Mouse (Mus musculus) lung, embryonic 14.5 days (tissue): ENCODE measurements around the gene Ndufa7. TPM values are rescaled to one million over a fixed set of nuclear protein-coding genes. Genes with fewer than 3 reads are reported as not detected.

Experiments used
- ATAC-seq: fragments of 200-750 bp; cut with Nextera tagmentation; 2 replicates; pipeline ENCODE4 v1.8.0; 2017; ENCODE audit warnings: mild to moderate bottlenecking, moderate TSS enrichment, moderate library complexity; ENCODE audit not compliant: insufficient read depth
- DNase-seq: peaks from one replicate; pipeline ENCODE4 v3.0.0-alpha.2; 2015
- H3K27ac ChIP-seq: fragments of 300-500 bp; sonication (generic); 2 replicates; pipeline ENCODE4 v1.5.1; 2014; ENCODE audit warnings: low read depth, mild to moderate bottlenecking, moderate library complexity
- H3K27me3 ChIP-seq: fragments of 300-500 bp; sonication (generic); 2 replicates; pipeline ENCODE4 v1.6.1; 2014; ENCODE audit warnings: low read length, control low read depth; ENCODE audit not compliant: insufficient read depth
- H3K36me3 ChIP-seq: fragments of 300-500 bp; sonication (generic); 2 replicates; pipeline ENCODE4 v1.6.1; 2014; ENCODE audit warnings: control low read depth; ENCODE audit not compliant: insufficient read depth
- H3K4me1 ChIP-seq: fragments of 300-500 bp; sonication (generic); 2 replicates; pipeline ENCODE4 v1.6.1; 2014; ENCODE audit warnings: antibody characterized with exemption, control low read depth; ENCODE audit not compliant: insufficient read depth
- H3K4me2 ChIP-seq: fragments of 300-500 bp; sonication (generic); 2 replicates; pipeline ENCODE4 v1.6.1; 2014; ENCODE audit warnings: mild to moderate bottlenecking
- H3K4me3 ChIP-seq: fragments of 300-500 bp; sonication (generic); 2 replicates; pipeline ENCODE4 v1.5.1; 2014; ENCODE audit warnings: low read depth, low read length
- H3K9ac ChIP-seq: fragments of 300-500 bp; sonication (generic); 2 replicates; pipeline ENCODE4 v1.6.1; 2014
- H3K9me3 ChIP-seq: fragments of 300-500 bp; sonication (generic); 2 replicates; pipeline ENCODE4 v1.6.1; 2016; ENCODE audit warnings: low read depth, low read length, control low read depth
- CTCF ChIP-seq: IDR thresholded peaks from 2 replicates; pipeline ENCODE4 v1.5.1; 2016; ENCODE audit warnings: antibody characterized with exemption, low read depth
- WGBS: fragments of 180-500 bp; shearing (Covaris S2); extraction: QIAGEN DNeasy Blood & Tissue Kit; methylation state at CpG from one replicate; pipeline ENCODE4 v1.1.7; 2014; 5-methylcytosine and 5-hydroxymethylcytosine counted together
- polyA plus RNA-seq: library from polyadenylated mRNA; unstranded; fragments of >200 nt; fragmentation: Nextera tagmentation; extraction: Ambion mirVana; gene quantifications from 2 replicates; pipeline ENCODE4 v1.2.1, GENCODE M21; 2014

The Ndufa7 gene
- polyA plus RNA-seq, 1 experiment from 2014 or later = 474 TPM

GRCm38 (mm10) chr17:33781124-33781977 lies 43.0 kb upstream of the Ndufa7 start, which contains the start of gene Angptl4:
TSS of gene Angptl4 (minus strand) at chr17:33781830.
- Histone ChIP-seq H3K36me3 (peaks cover 24% of the 10 kb centered on the region), H3K4me3 (peak within 1 kb of the TSS; percentile 52), H3K4me2 (peak within 1 kb of the TSS; percentile 76), H3K9ac (peak within 1 kb of the TSS; percentile 50), H3K4me1 (peaks cover 37% of the 10 kb centered on the region), H3K27ac (peak within 1 kb of the TSS; percentile 88), H3K27me3 (no peaks in the 10 kb centered on the region), H3K9me3 (no peaks in the 10 kb centered on the region)
- ATAC-seq = peak; percentile 66
- peak; percentile 82 for DNase-seq
- WGBS = under 1% methylated on average over 50 of the region's 50 CpGs
- no peak for TF ChIP-seq CTCF

GRCm38 (mm10) chr17:33782067-33782466 lies 42.3 kb upstream of the Ndufa7 start:
- Histone ChIP-seq H3K27me3 (no peaks in the 10 kb centered on the region), H3K36me3 (peaks cover 16% of the 10 kb centered on the region), H3K4me2 (peak overlapping the region; percentile 76), H3K9me3 (no peaks in the 10 kb centered on the region), H3K4me3 (peak overlapping the region; percentile 52), H3K9ac (peak overlapping the region; percentile 50), H3K27ac (peak overlapping the region; percentile 88), H3K4me1 (peaks cover 37% of the 10 kb centered on the region)
- WGBS = 27% methylated on average over 4 of the region's 4 CpGs
- no peak for ATAC-seq
- peak; percentile 42 for TF ChIP-seq CTCF
- DNase-seq = no peak

GRCm38 (mm10) chr17:33783408-33783807 lies 41.0 kb upstream of the Ndufa7 start:
- H3K4me3 ChIP-seq = no peak overlapping the region
- no peaks in the 10 kb centered on the region for H3K27me3 ChIP-seq
- no peak overlapping the region for H3K9ac ChIP-seq
- DNase-seq (peak; percentile 88), ATAC-seq (no peak)
- no peaks in the 10 kb centered on the region for H3K9me3 ChIP-seq
- H3K36me3 ChIP-seq = peaks cover 3% of the 10 kb centered on the region; the same call in 1 of the 2 replicates
- H3K4me2 ChIP-seq = no peak overlapping the region
- peak overlapping the region; percentile 73; the same call in 1 of the 2 replicates for H3K27ac ChIP-seq
- no peak for TF ChIP-seq CTCF
- H3K4me1 ChIP-seq = peaks cover 32% of the 10 kb centered on the region

GRCm38 (mm10) chr17:33784939-33785338 lies 39.4 kb upstream of the Ndufa7 start:
- H3K4me2 ChIP-seq = no peak overlapping the region
- ATAC-seq = no peak
- peaks cover 28% of the 10 kb centered on the region; the same call in 1 of the 2 replicates for H3K4me1 ChIP-seq
- H3K9ac ChIP-seq = no peak overlapping the region
- no peak for DNase-seq
- H3K27me3 ChIP-seq = no peaks in the 10 kb centered on the region
- 78% methylated on average over 2 of the region's 2 CpGs for WGBS
- no peaks in the 10 kb centered on the region for H3K9me3 ChIP-seq
- no peak overlapping the region for H3K27ac ChIP-seq
- H3K4me3 ChIP-seq = no peak overlapping the region
- no peaks in the 10 kb centered on the region for H3K36me3 ChIP-seq
- TF ChIP-seq CTCF = no peak

GRCm38 (mm10) chr17:33786375-33786774 lies 38.0 kb upstream of the Ndufa7 start:
- ATAC-seq (no peak), DNase-seq (no peak)
- no peak for TF ChIP-seq CTCF
- no peaks in the 10 kb centered on the region for H3K36me3 ChIP-seq
- no peaks in the 10 kb centered on the region for H3K9me3 ChIP-seq
- peaks cover 16% of the 10 kb centered on the region; the same call in 1 of the 2 replicates for H3K4me1 ChIP-seq
- no peak overlapping the region for H3K4me2 ChIP-seq
- 83% methylated on average over 18 of the region's 18 CpGs for WGBS
- H3K27me3 ChIP-seq = no peaks in the 10 kb centered on the region
- no peak overlapping the region for H3K4me3 ChIP-seq
- no peak overlapping the region for H3K27ac ChIP-seq
- H3K9ac ChIP-seq = no peak overlapping the region

- 24% methylated on average over 4 of the region's 4 CpGs for WGBS
- no peak for DNase-seq
- Histone ChIP-seq H3K9me3 (no peaks in the 10 kb centered on the region), H3K27ac (no peak overlapping the region), H3K36me3 (no peaks in the 10 kb centered on the region), H3K9ac (no peak overlapping the region), H3K4me2 (no peak overlapping the region), H3K4me1 (no peaks in the 10 kb centered on the region), H3K4me3 (no peak overlapping the region), H3K27me3 (no peaks in the 10 kb centered on the region)
- no peak for ATAC-seq
- TF ChIP-seq CTCF = no peak
Measured at GRCm38 (mm10) chr17:33788732-33789131, 35.6 kb upstream of the Ndufa7 start.

- H3K27me3 ChIP-seq = no peaks in the 10 kb centered on the region
- TF ChIP-seq CTCF = peak; percentile 48
- H3K4me2 ChIP-seq = no peak overlapping the region
- H3K9ac ChIP-seq = no peak overlapping the region
- H3K4me3 ChIP-seq = no peak overlapping the region
- H3K9me3 ChIP-seq = no peaks in the 10 kb centered on the region
- no peaks in the 10 kb centered on the region for H3K36me3 ChIP-seq
- no peak overlapping the region for H3K27ac ChIP-seq
- WGBS = 38% methylated on average over 3 of the region's 3 CpGs
- ATAC-seq (no peak), DNase-seq (peak; percentile 70)
- no peaks in the 10 kb centered on the region for H3K4me1 ChIP-seq
Measured at GRCm38 (mm10) chr17:33798306-33798705, 26.1 kb upstream of the Ndufa7 start.
